Mouse (Mus musculus): Measurements from ENCODE around the gene Drc3. TPM values are rescaled to one million over a fixed set of nuclear protein-coding genes. Genes with fewer than 3 reads are reported as not detected.
"Not testable (repeated sequence)": the region's sequence is repeated elsewhere in the genome, so short reads cannot be mapped to it uniquely, and the experiment has no call there.

Drc3 gene
- polyA plus RNA-seq, 1 experiment from 2014 or later, result 7.9 TPM

GRCm38 (mm10) chr11:60435133-60435532, 82.0 kb downstream of the Drc3 start:
- H3K27me3 ChIP-seq (replicated peaks; ENCODE audit: control insufficient read depth, insufficient read depth, low read length), result no peaks in the 10 kb centered on the region
- 94% methylated on average over 1 of the region's 1 CpGs for WGBS
- H3K4me3 ChIP-seq (ENCODE audit: low read depth, low read length), result no peak overlapping the region
- DNase-seq (ENCODE audit: low spot score) (no peak), ATAC-seq (ENCODE audit: low read depth) (no peak)
- H3K9me3 ChIP-seq (ENCODE audit: control insufficient read depth, low read length), result no peaks in the 10 kb centered on the region
- no peak overlapping the region for H3K4me2 ChIP-seq (ENCODE audit: low read depth, low read length)
- no peak overlapping the region for H3K27ac ChIP-seq (replicated peaks; ENCODE audit: low read depth, low read length)
- H3K36me3 ChIP-seq (ENCODE audit: control insufficient read depth, insufficient read depth, low read length), result peaks cover 86% of the 10 kb centered on the region
- H3K4me1 ChIP-seq (ENCODE audit: control insufficient read depth, insufficient read depth, low read length), result no peaks in the 10 kb centered on the region
- no peak overlapping the region for H3K9ac ChIP-seq (ENCODE audit: low read depth, low read length)

- H3K27ac ChIP-seq (replicated peaks; ENCODE audit: low read depth, low read length), result no peak overlapping the region
- H3K4me1 ChIP-seq (ENCODE audit: control insufficient read depth, insufficient read depth, low read length), result no peaks in the 10 kb centered on the region
- WGBS, result 76% methylated on average over 3 of the region's 3 CpGs
- peaks cover 87% of the 10 kb centered on the region for H3K36me3 ChIP-seq (ENCODE audit: control insufficient read depth, insufficient read depth, low read length)
- no peak overlapping the region for H3K4me3 ChIP-seq (ENCODE audit: low read depth, low read length)
- ATAC-seq (ENCODE audit: low read depth) (no peak), DNase-seq (ENCODE audit: low spot score) (no peak)
- no peaks in the 10 kb centered on the region for H3K27me3 ChIP-seq (replicated peaks; ENCODE audit: control insufficient read depth, insufficient read depth, low read length)
- H3K4me2 ChIP-seq (ENCODE audit: low read depth, low read length), result no peak overlapping the region
- no peak overlapping the region for H3K9ac ChIP-seq (ENCODE audit: low read depth, low read length)
- no peaks in the 10 kb centered on the region for H3K9me3 ChIP-seq (ENCODE audit: control insufficient read depth, low read length)
Observed at GRCm38 (mm10) chr11:60436618-60437017, 83.5 kb downstream of the Drc3 start.

GRCm38 (mm10) chr11:60439621-60440020, 86.5 kb downstream of the Drc3 start:
- not testable (repeated sequence) for H3K4me3 ChIP-seq (ENCODE audit: low read depth, low read length); H3K9ac ChIP-seq (ENCODE audit: low read depth, low read length); H3K4me1 ChIP-seq (ENCODE audit: control insufficient read depth, insufficient read depth, low read length); H3K4me2 ChIP-seq (ENCODE audit: low read depth, low read length); H3K27ac ChIP-seq (replicated peaks; ENCODE audit: low read depth, low read length); H3K9me3 ChIP-seq (ENCODE audit: control insufficient read depth, low read length); H3K27me3 ChIP-seq (replicated peaks; ENCODE audit: control insufficient read depth, insufficient read depth, low read length); ATAC-seq (ENCODE audit: low read depth); DNase-seq (ENCODE audit: low spot score)
- peaks cover 85% of the 10 kb centered on the region for H3K36me3 ChIP-seq (ENCODE audit: control insufficient read depth, insufficient read depth, low read length)
- WGBS, result 20% methylated on average over 1 of the region's 1 CpGs

- WGBS, result 56% methylated on average over 7 of the region's 7 CpGs
- ATAC-seq (ENCODE audit: low read depth), result no peak
- H3K9ac ChIP-seq (ENCODE audit: low read depth, low read length), result no peak overlapping the region
- no peak for DNase-seq (ENCODE audit: low spot score)
- peaks cover 80% of the 10 kb centered on the region for H3K36me3 ChIP-seq (ENCODE audit: control insufficient read depth, insufficient read depth, low read length)
- no peaks in the 10 kb centered on the region for H3K27me3 ChIP-seq (replicated peaks; ENCODE audit: control insufficient read depth, insufficient read depth, low read length)
- no peak overlapping the region for H3K4me2 ChIP-seq (ENCODE audit: low read depth, low read length)
- H3K27ac ChIP-seq (replicated peaks; ENCODE audit: low read depth, low read length), result no peak overlapping the region
- no peak overlapping the region for H3K4me3 ChIP-seq (ENCODE audit: low read depth, low read length)
- H3K9me3 ChIP-seq (ENCODE audit: control insufficient read depth, low read length), result no peaks in the 10 kb centered on the region
- no peaks in the 10 kb centered on the region for H3K4me1 ChIP-seq (ENCODE audit: control insufficient read depth, insufficient read depth, low read length)
Observed at GRCm38 (mm10) chr11:60440176-60440575, 87.0 kb downstream of the Drc3 start.

GRCm38 (mm10) chr11:60442896-60443295, 89.8 kb downstream of the Drc3 start:
- Histone ChIP-seq H3K4me2 (ENCODE audit: low read depth, low read length) (no peak overlapping the region), H3K27ac (replicated peaks; ENCODE audit: low read depth, low read length) (no peak overlapping the region), H3K36me3 (ENCODE audit: control insufficient read depth, insufficient read depth, low read length) (peaks cover 53% of the 10 kb centered on the region), H3K27me3 (replicated peaks; ENCODE audit: control insufficient read depth, insufficient read depth, low read length) (no peaks in the 10 kb centered on the region), H3K4me1 (ENCODE audit: control insufficient read depth, insufficient read depth, low read length) (no peaks in the 10 kb centered on the region), H3K9ac (ENCODE audit: low read depth, low read length) (no peak overlapping the region), H3K4me3 (ENCODE audit: low read depth, low read length) (no peak overlapping the region), H3K9me3 (ENCODE audit: control insufficient read depth, low read length) (no peaks in the 10 kb centered on the region)
- 87% methylated on average over 6 of the region's 6 CpGs for WGBS
- DNase-seq (ENCODE audit: low spot score) (no peak), ATAC-seq (ENCODE audit: low read depth) (no peak)

Other genes starting within 250 kb of the Drc3 start
- 23.9 and 27.6 TPM in 2 replicates for gene Rai1, start 248.3 kb upstream of the Drc3 start, polyA plus RNA-seq (2014; fragmentation: Nextera tagmentation; extraction: Ambion mirVana)
- gene Srebf1, start 130.7 kb upstream of the Drc3 start, polyA plus RNA-seq (2014; fragmentation: Nextera tagmentation; extraction: Ambion mirVana), result 58.3 and 67.6 TPM in 2 replicates
- gene Tom1l2, start 424 bp upstream of the Drc3 start, polyA plus RNA-seq (2014; fragmentation: Nextera tagmentation; extraction: Ambion mirVana), result 21.8 and 23.4 TPM in 2 replicates
- gene Gid4, start 63.8 kb downstream of the Drc3 start, polyA plus RNA-seq (2014; fragmentation: Nextera tagmentation; extraction: Ambion mirVana), result 26.3 and 26.5 TPM in 2 replicates
- gene Atpaf2, start 65.1 kb downstream of the Drc3 start, polyA plus RNA-seq (2014; fragmentation: Nextera tagmentation; extraction: Ambion mirVana), result 42.9 and 44.0 TPM in 2 replicates
- 95.2 and 110 TPM in 2 replicates for gene Drg2, start 101.3 kb downstream of the Drc3 start, polyA plus RNA-seq (2014; fragmentation: Nextera tagmentation; extraction: Ambion mirVana)
- gene Myo15, start 116.0 kb downstream of the Drc3 start, polyA plus RNA-seq (2014; fragmentation: Nextera tagmentation; extraction: Ambion mirVana), result 0.24 and 0.43 TPM in 2 replicates
- gene Alkbh5, start 183.1 kb downstream of the Drc3 start, polyA plus RNA-seq (2014; fragmentation: Nextera tagmentation; extraction: Ambion mirVana), result 29.3 and 30.1 TPM in 2 replicates

Measured in embryonic facial prominence, embryonic 14.5 days (tissue).